Mouse (Mus musculus): ENCODE measurements around the gene Paqr5. TPM values are rescaled to one million over a fixed set of nuclear protein-coding genes. Genes with fewer than 3 reads are reported as not detected.

Paqr5 gene
- total and polyA plus RNA-seq, 3 experiments: 0.76 TPM; not detected in 2

DNA sequence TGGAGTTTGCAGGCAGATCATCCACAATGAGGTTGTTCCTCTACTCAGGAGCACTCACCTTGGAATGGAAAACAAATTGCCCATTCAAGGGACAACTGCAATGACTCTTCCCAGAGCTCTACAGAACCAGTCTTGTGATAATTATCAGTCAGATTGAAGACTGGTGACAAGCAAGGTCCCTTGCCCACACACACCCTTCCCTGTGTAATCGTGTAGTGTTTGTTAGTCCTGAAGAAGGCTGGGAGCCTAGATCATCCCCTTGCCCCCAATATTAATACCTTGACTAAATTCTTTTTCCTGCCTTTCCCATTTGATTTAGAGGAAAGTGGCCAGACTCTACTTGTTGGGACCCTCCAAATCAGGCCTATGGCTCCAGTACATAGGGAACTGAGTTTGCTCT is 117.0 kb downstream of the Paqr5 start:
- 83% methylated on average over 1 of the region's 1 CpGs for WGBS
- no peak overlapping the region for H3K27ac ChIP-seq

DNA sequence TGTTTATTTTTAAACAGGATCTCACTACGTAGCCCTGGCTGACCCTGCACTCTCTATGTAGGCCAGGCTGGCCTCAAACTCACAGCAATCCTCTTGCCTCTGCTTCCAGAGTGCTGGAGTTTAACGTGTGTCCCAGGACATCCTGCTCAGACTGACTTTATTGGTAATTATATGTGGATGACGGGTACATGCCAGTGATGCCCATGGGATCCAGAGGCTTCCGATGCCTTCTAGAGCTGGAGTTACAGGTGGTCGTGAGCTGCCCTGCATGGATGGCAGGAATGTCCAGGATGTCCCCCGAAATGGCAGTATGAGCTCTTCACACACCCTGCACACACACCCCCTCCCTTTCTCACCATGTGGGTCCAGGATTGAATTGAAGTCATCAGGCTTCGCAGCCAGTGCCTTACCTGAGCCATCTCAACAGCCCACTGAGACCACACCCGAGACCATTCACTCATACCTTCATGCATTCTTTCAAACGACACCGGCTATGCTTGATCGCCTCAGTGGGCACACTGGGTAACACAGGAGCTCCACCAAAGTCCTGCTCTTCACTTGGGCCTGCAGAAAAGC is 117.7 kb downstream of the Paqr5 start:
- TF ChIP-seq CTCF (IDR thresholded peaks at IDR 0.05) (no peak), POLR2A (IDR thresholded peaks at IDR 0.05; ENCODE audit: insufficient read depth, low read depth, low read length) (no peak), EP300 (IDR thresholded peaks at IDR 0.05; ENCODE audit: insufficient read depth, low read depth, low read length) (no peak)
- Histone ChIP-seq H3K27ac (no peak overlapping the region), H3K4me3 (no peak overlapping the region), H3K4me1 (ENCODE audit: control insufficient read depth, insufficient read depth, low read length) (no peaks in the 10 kb centered on the region), H3K79me2 (replicated peaks; ENCODE audit: control insufficient read depth, insufficient read depth, low read length) (no peaks in the 10 kb centered on the region), H3K27me3 (ENCODE audit: control insufficient read depth, insufficient read depth, low read length) (no peaks in the 10 kb centered on the region), H3K9ac (ENCODE audit: low read depth, low read length) (no peak overlapping the region), H3K36me3 (ENCODE audit: control insufficient read depth, insufficient read depth, low read length) (peaks cover 2% of the 10 kb centered on the region; the same call in 1 of the 2 replicates)
- 86% methylated on average over 11 of the region's 11 CpGs for WGBS
- DNase-seq: no peak
- intact Hi-C loops (cut with DNase I): loop anchor here (10.0 kb wide), 1 partner anchor 76 kb away; no protein-coding TSS in a partner anchor

More for the DNA sequence above, 117.0 kb downstream of the Paqr5 start:
- Histone ChIP-seq H3K4me3 (no peak overlapping the region), H3K79me2 (replicated peaks; ENCODE audit: control insufficient read depth, insufficient read depth, low read length) (no peaks in the 10 kb centered on the region), H3K4me1 (ENCODE audit: control insufficient read depth, insufficient read depth, low read length) (no peaks in the 10 kb centered on the region), H3K36me3 (ENCODE audit: control insufficient read depth, insufficient read depth, low read length) (peaks cover 2% of the 10 kb centered on the region; the same call in 1 of the 2 replicates), H3K9ac (ENCODE audit: low read depth, low read length) (no peak overlapping the region), H3K27me3 (ENCODE audit: control insufficient read depth, insufficient read depth, low read length) (no peaks in the 10 kb centered on the region)
- no peak for DNase-seq
- no peak for TF ChIP-seq CTCF (IDR thresholded peaks at IDR 0.05)
- TF ChIP-seq EP300 (IDR thresholded peaks at IDR 0.05; ENCODE audit: insufficient read depth, low read depth, low read length): no peak
- no peak for TF ChIP-seq POLR2A (IDR thresholded peaks at IDR 0.05; ENCODE audit: insufficient read depth, low read depth, low read length)
- intact Hi-C loops (cut with DNase I): loop anchor here (10.0 kb wide), 1 partner anchor 75 kb away; no protein-coding TSS in a partner anchor

DNA sequence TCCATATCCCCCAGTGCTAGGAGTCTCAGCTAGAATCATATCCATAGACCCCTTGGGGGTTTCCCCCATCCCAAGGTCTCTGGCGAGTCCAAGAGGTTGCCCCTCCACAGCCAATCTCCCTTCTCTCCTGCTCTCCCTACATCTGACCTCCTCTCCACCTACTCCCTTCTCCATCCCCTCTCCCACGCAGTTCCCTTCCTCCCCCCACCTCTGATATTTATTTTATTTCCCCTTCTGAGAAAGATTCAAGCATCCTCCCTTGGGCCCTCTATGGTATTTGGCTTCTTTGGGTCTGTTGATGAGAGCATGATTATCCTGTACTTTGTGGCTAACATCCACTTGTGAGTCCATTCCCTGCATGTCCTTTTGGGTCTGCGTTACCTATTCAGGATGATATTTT is 118.3 kb downstream of the Paqr5 start:
- no peaks in the 10 kb centered on the region for H3K27me3 ChIP-seq (ENCODE audit: control insufficient read depth, insufficient read depth, low read length)
- H3K36me3 ChIP-seq (ENCODE audit: control insufficient read depth, insufficient read depth, low read length): no peaks in the 10 kb centered on the region; the same call in 1 of the 2 replicates
- H3K4me3 ChIP-seq: no peak overlapping the region
- H3K79me2 ChIP-seq (replicated peaks; ENCODE audit: control insufficient read depth, insufficient read depth, low read length): no peaks in the 10 kb centered on the region
- intact Hi-C loops (cut with DNase I): loop anchor here (10.0 kb wide), 1 partner anchor 76 kb away; no protein-coding TSS in a partner anchor
- WGBS: 59% methylated on average over 3 of the region's 3 CpGs
- DNase-seq: no peak
- no peaks in the 10 kb centered on the region for H3K4me1 ChIP-seq (ENCODE audit: control insufficient read depth, insufficient read depth, low read length)
- no peak overlapping the region for H3K27ac ChIP-seq
- no peak overlapping the region for H3K9ac ChIP-seq (ENCODE audit: low read depth, low read length)
- TF ChIP-seq EP300 (IDR thresholded peaks at IDR 0.05; ENCODE audit: insufficient read depth, low read depth, low read length): no peak
- no peak for TF ChIP-seq CTCF (IDR thresholded peaks at IDR 0.05)
- TF ChIP-seq POLR2A (IDR thresholded peaks at IDR 0.05; ENCODE audit: insufficient read depth, low read depth, low read length): no peak

DNA sequence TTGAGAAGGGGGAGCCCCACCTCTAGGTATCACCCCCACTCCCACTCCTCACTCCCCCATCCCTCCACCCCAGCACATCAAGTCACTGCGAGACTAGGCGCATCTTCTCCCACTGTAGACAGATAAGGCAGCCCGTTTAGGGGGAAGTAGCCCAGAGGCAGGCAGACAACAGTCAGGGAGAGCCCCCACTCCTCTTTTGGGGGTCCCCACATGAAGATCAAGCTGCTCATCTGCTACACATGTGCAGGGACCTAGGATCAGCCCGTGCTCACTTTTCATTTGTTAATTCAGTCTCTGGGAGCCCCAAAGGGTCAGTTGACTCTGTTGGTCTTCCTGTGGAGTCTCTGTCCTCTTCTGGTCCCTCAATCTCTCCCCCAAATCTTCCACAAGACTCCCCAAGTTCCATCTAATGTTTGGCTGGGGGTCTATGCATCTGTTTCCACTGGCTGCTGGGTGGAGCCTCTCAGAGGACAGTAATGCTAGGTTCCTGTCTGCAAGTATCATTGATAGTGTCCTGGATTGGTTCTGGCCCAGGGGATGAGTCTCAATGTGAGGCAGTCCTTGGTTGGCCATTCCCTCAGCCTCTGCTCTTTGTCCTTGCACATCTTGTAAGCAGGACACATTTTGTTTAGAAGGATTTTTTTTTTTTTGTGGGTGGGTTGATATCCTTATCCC is 118.9 kb downstream of the Paqr5 start:
- Histone ChIP-seq H3K4me3 (no peak overlapping the region), H3K9ac (ENCODE audit: low read depth, low read length) (no peak overlapping the region), H3K79me2 (replicated peaks; ENCODE audit: control insufficient read depth, insufficient read depth, low read length) (no peaks in the 10 kb centered on the region), H3K4me1 (ENCODE audit: control insufficient read depth, insufficient read depth, low read length) (no peaks in the 10 kb centered on the region), H3K27ac (no peak overlapping the region), H3K36me3 (ENCODE audit: control insufficient read depth, insufficient read depth, low read length) (no peaks in the 10 kb centered on the region), H3K27me3 (ENCODE audit: control insufficient read depth, insufficient read depth, low read length) (no peaks in the 10 kb centered on the region)
- TF ChIP-seq POLR2A (IDR thresholded peaks at IDR 0.05; ENCODE audit: insufficient read depth, low read depth, low read length): no peak
- no peak for TF ChIP-seq EP300 (IDR thresholded peaks at IDR 0.05; ENCODE audit: insufficient read depth, low read depth, low read length)
- no peak for TF ChIP-seq CTCF (IDR thresholded peaks at IDR 0.05)
- DNase-seq: no peak
- intact Hi-C loops (cut with DNase I): loop anchor here (10.0 kb wide), 1 partner anchor 77 kb away; no protein-coding TSS in a partner anchor
- 68% methylated on average over 4 of the region's 4 CpGs for WGBS

DNA sequence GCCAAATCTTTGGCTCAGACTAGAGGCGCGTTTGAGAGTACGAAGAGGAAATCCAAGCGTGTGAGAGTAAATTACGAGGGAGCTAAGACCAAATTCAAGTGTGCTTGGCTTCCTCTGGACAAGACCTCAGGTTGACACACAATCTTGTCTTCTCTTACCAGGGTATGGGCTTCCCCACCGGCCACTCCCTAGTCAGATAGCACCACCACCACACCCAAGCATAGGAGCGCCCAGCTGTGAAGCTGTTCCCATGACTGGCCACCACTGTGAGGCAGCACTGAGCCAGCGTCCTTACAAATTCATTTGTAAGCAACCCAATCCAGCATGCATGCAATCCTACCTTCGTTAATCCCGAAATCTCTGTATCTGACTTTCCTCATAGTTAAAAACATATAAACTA is 119.7 kb downstream of the Paqr5 start:
- H3K79me2 ChIP-seq (replicated peaks; ENCODE audit: control insufficient read depth, insufficient read depth, low read length): no peaks in the 10 kb centered on the region
- no peaks in the 10 kb centered on the region for H3K36me3 ChIP-seq (ENCODE audit: control insufficient read depth, insufficient read depth, low read length)
- H3K27me3 ChIP-seq (ENCODE audit: control insufficient read depth, insufficient read depth, low read length): no peaks in the 10 kb centered on the region
- no peak overlapping the region for H3K4me3 ChIP-seq
- DNase-seq: peak; percentile 33 to 43
- WGBS: 59% methylated on average over 10 of the region's 10 CpGs
- H3K4me1 ChIP-seq (ENCODE audit: control insufficient read depth, insufficient read depth, low read length): no peaks in the 10 kb centered on the region
- no peak overlapping the region for H3K9ac ChIP-seq (ENCODE audit: low read depth, low read length)
- H3K27ac ChIP-seq: no peak overlapping the region
- intact Hi-C loops (cut with DNase I): loop anchor here (10.0 kb wide), 1 partner anchor 78 kb away; no protein-coding TSS in a partner anchor
- TF ChIP-seq POLR2A (IDR thresholded peaks at IDR 0.05; ENCODE audit: insufficient read depth, low read depth, low read length) (no peak), CTCF (IDR thresholded peaks at IDR 0.05) (peak; percentile 69)

DNA sequence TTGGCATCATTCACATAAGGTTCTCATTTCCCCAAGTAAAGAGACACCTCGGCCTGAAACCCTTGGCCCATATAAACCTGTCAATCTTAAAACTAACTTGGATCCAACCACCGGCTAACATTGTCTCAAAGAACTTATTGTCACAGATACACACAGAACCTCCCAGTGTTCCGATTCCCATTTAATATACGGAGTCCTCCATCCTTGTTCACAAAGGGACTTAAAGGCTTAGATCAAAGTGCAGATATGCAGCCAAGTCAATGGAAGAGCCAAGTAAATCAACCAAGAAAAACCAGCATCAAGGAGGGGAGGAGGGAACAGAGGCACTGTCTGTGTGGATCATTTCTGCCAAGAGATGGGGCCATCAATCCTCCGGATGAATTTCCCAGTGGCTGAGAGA is 121.1 kb downstream of the Paqr5 start:
- H3K4me1 ChIP-seq (ENCODE audit: control insufficient read depth, insufficient read depth, low read length): no peaks in the 10 kb centered on the region
- H3K27me3 ChIP-seq (ENCODE audit: control insufficient read depth, insufficient read depth, low read length): no peaks in the 10 kb centered on the region
- no peak overlapping the region for H3K4me3 ChIP-seq
- no peak overlapping the region for H3K9ac ChIP-seq (ENCODE audit: low read depth, low read length)
- intact Hi-C loops (cut with DNase I): loop anchor here (10.0 kb wide), 1 partner anchor 79 kb away; no protein-coding TSS in a partner anchor
- WGBS: 75% methylated on average over 5 of the region's 5 CpGs
- H3K79me2 ChIP-seq (replicated peaks; ENCODE audit: control insufficient read depth, insufficient read depth, low read length): no peaks in the 10 kb centered on the region
- no peaks in the 10 kb centered on the region for H3K36me3 ChIP-seq (ENCODE audit: control insufficient read depth, insufficient read depth, low read length)
- H3K27ac ChIP-seq: no peak overlapping the region
- TF ChIP-seq CTCF (IDR thresholded peaks at IDR 0.05): no peak
- TF ChIP-seq EP300 (IDR thresholded peaks at IDR 0.05; ENCODE audit: insufficient read depth, low read depth, low read length): no peak
- no peak for TF ChIP-seq POLR2A (IDR thresholded peaks at IDR 0.05; ENCODE audit: insufficient read depth, low read depth, low read length)
- no peak for DNase-seq
